Mouse (Mus musculus) bone marrow macrophage, adult 2 months (primary cell): ENCODE measurements around the gene Afap1l2. TPM values are rescaled to one million over a fixed set of nuclear protein-coding genes. Genes with fewer than 3 reads are reported as not detected.

Source experiments
- H3K27ac ChIP-seq: 2 replicates; pipeline ENCODE4 v1.5.1; 2012; ENCODE audit warnings: low read depth, low read length; ENCODE audit not compliant: insufficient read depth
- H3K4me1 ChIP-seq: 2 replicates; pipeline ENCODE4 v1.6.1; 2012; ENCODE audit warnings: low read length; ENCODE audit not compliant: control insufficient read depth, insufficient read depth
- H3K4me3 ChIP-seq: 2 replicates; pipeline ENCODE4 v1.5.1; 2012; ENCODE audit warnings: mild to moderate bottlenecking, low read length, moderate library complexity; ENCODE audit not compliant: insufficient read depth
- CTCF ChIP-seq: IDR thresholded peaks from 2 replicates; pipeline ENCODE4 v1.5.1; 2012; ENCODE audit warnings: low read depth, mild to moderate bottlenecking, low read length, moderate library complexity
- POLR2A ChIP-seq: IDR thresholded peaks from 2 replicates; pipeline ENCODE4 v1.6.1; 2012; ENCODE audit warnings: mild to moderate bottlenecking, low read depth, low read length, borderline replicate concordance
- polyA plus RNA-seq: library from polyadenylated mRNA; stranded (reverse); fragments of >200 nt; gene quantifications from 2 replicates; pipeline ENCODE4 v1.2.4, GENCODE M21; 2012; ENCODE audit not compliant: missing spikeins, insufficient read depth, insufficient read length

The Afap1l2 gene
- polyA plus RNA-seq, 1 experiment: not detected

- no peak overlapping the region for H3K4me3 ChIP-seq
- no peak for TF ChIP-seq CTCF
- no peak for TF ChIP-seq POLR2A
- no peaks in the 10 kb centered on the region for H3K4me1 ChIP-seq
- no peak overlapping the region for H3K27ac ChIP-seq
These were observed 63.2 kb downstream of the Afap1l2 start for GRCm38 (mm10) chr19:56944826-56945225.

GRCm38 (mm10) chr19:56944211-56944610 is 63.8 kb downstream of the Afap1l2 start:
- Histone ChIP-seq H3K27ac (no peak overlapping the region), H3K4me3 (no peak overlapping the region), H3K4me1 (no peaks in the 10 kb centered on the region)
- TF ChIP-seq CTCF: no peak
- TF ChIP-seq POLR2A: no peak

- no peak overlapping the region for H3K4me3 ChIP-seq
- H3K27ac ChIP-seq: no peak overlapping the region
- no peaks in the 10 kb centered on the region for H3K4me1 ChIP-seq
- TF ChIP-seq CTCF (no peak), POLR2A (no peak)
These were observed 65.8 kb downstream of the Afap1l2 start for GRCm38 (mm10) chr19:56942216-56942615.

- Histone ChIP-seq H3K4me3 (no peak overlapping the region), H3K4me1 (no peaks in the 10 kb centered on the region), H3K27ac (no peak overlapping the region)
- no peak for TF ChIP-seq CTCF
- TF ChIP-seq POLR2A: no peak
These were observed 67.5 kb downstream of the Afap1l2 start for GRCm38 (mm10) chr19:56940507-56940906.

- Histone ChIP-seq H3K4me3 (no peak overlapping the region), H3K27ac (no peak overlapping the region), H3K4me1 (no peaks in the 10 kb centered on the region)
- TF ChIP-seq POLR2A (no peak), CTCF (no peak)
These were observed 68.2 kb downstream of the Afap1l2 start for GRCm38 (mm10) chr19:56939826-56940225.

- no peak overlapping the region for H3K27ac ChIP-seq
These were observed 70.1 kb downstream of the Afap1l2 start for GRCm38 (mm10) chr19:56937911-56938310.

GRCm38 (mm10) chr19:56936253-56936652 is 71.8 kb downstream of the Afap1l2 start:
- H3K4me3 ChIP-seq: no peak overlapping the region
- no peaks in the 10 kb centered on the region for H3K4me1 ChIP-seq
- no peak overlapping the region for H3K27ac ChIP-seq
- TF ChIP-seq CTCF: no peak
- no peak for TF ChIP-seq POLR2A

More at GRCm38 (mm10) chr19:56937911-56938310, 70.1 kb downstream of the Afap1l2 start:
- Histone ChIP-seq H3K4me3 (no peak overlapping the region), H3K4me1 (no peaks in the 10 kb centered on the region)
- TF ChIP-seq CTCF (no peak), POLR2A (no peak)

GRCm38 (mm10) chr19:56935777-56936176 is 72.3 kb downstream of the Afap1l2 start:
- no peak for TF ChIP-seq POLR2A
- TF ChIP-seq CTCF: no peak
- Histone ChIP-seq H3K4me3 (no peak overlapping the region), H3K4me1 (no peaks in the 10 kb centered on the region), H3K27ac (no peak overlapping the region)

- Histone ChIP-seq H3K4me1 (no peaks in the 10 kb centered on the region), H3K27ac (no peak overlapping the region), H3K4me3 (no peak overlapping the region)
- TF ChIP-seq CTCF: no peak
- no peak for TF ChIP-seq POLR2A
These were observed 72.9 kb downstream of the Afap1l2 start for GRCm38 (mm10) chr19:56935111-56935510.

- H3K4me3 ChIP-seq: no peak overlapping the region
- no peaks in the 10 kb centered on the region for H3K4me1 ChIP-seq
- H3K27ac ChIP-seq: no peak overlapping the region
- TF ChIP-seq CTCF: no peak
- no peak for TF ChIP-seq POLR2A
These were observed 74.2 kb downstream of the Afap1l2 start for GRCm38 (mm10) chr19:56933800-56934199.

- Histone ChIP-seq H3K4me3 (no peak overlapping the region), H3K27ac (no peak overlapping the region), H3K4me1 (no peaks in the 10 kb centered on the region)
- TF ChIP-seq CTCF (no peak), POLR2A (no peak)
These were observed 78.0 kb downstream of the Afap1l2 start for GRCm38 (mm10) chr19:56930029-56930428.

- Histone ChIP-seq H3K4me1 (no peaks in the 10 kb centered on the region), H3K27ac (no peak overlapping the region), H3K4me3 (no peak overlapping the region)
- no peak for TF ChIP-seq CTCF
- no peak for TF ChIP-seq POLR2A
These were observed 78.6 kb downstream of the Afap1l2 start for GRCm38 (mm10) chr19:56929392-56929791.
